Mouse (Mus musculus): Measurements from ENCODE around the gene Dus4l.
"Not testable (repeated sequence)": the region's sequence is repeated elsewhere in the genome, so short reads cannot be mapped to it uniquely, and the experiment has no call there.

Gene Dus4l

DNA sequence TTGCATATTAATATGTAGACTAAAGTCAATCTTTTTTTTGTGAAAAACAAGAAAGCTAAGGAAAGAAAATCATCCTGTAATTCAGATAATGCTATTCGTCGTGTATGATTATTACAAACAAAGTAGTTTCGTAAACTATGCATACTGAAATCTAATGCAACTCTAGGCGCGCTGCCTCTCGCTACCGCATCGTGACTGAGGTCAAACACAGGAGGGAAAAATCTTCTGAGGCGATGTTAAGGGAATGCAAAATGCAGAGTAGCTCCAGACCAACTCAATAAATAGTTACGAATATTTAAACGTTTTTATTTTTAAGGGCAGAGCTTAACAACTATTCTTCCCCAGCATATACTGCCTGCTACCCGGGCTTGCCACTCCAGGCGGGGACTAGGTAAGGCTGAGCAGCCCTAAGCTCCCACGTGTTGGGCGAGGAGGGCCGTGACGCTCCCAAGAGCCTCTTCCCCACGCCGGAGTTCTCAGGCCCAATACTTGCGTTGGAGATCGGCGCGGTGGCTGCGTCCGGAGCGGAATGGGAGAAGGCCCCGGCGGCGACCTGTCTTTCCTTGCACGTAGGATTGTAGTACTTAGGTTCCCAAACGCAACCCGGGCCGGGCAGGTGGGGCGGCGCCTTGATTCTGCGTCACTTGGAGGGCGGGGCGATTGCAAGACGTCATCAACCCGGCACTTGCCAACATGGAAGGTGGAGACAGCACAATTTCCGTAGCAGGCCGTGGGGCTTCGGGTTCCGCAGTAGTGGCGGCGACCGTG lies at the start of gene Dus4l, which contains the start of gene Cog5:
Dus4l (minus strand) TSS at position 630 of the 768 bp plus-strand sequence.
Cog5 (plus strand) TSS at position 673 of the 768 bp plus-strand sequence.
- peak; percentile 93 for DNase-seq (ENCODE audit: low spot score in 2 of 2)

- no peak for DNase-seq (ENCODE audit: low spot score in 2 of 2)
Measured at GRCm38 (mm10) chr12:31703904-31704303, 49.3 kb upstream of the Dus4l start.

DNA sequence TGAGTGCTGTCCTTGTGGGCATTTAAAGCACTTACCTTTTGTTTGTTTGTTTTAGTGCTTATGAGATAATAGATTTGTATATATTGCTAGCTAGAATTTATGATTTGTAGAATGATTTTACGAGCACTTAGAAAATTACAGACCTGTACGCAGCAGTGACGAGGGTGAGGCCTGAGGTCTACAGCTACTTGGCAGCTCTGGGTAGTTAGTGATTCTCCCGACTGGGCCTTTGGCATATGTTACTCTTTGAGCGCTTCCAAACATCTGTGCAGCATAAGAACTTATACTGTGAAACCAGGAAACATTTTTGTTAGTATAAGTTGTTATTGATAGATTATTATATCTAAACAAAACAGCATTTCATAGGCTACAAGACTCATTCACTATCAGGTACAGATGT lies 46.8 kb upstream of the Dus4l start:
- DNase-seq (ENCODE audit: low spot score in 2 of 2) = no peak

GRCm38 (mm10) chr12:31700623-31701347 lies 46.2 kb upstream of the Dus4l start:
- no peak for DNase-seq (ENCODE audit: low spot score in 2 of 2)

DNA sequence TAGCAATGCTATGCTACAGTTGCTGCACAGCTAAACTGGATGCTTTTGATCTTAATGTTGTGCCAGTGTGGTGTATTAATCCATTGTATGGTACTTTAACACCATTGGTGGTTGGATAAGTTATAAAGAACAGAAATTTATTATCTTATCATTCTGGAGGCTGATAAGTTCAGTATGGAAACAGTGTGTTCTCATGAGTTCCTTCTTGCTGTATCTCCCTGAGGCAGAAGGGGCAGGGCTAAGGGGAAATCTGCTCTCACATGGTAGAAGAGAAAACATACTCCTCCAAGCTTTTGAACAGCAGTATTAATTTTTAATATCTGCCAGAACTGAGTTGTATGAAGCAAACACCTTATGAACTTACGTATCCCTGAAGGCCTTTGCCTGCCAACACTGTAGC lies 38.7 kb upstream of the Dus4l start:
- DNase-seq (ENCODE audit: low spot score in 2 of 2) = no peak

- no peak for DNase-seq (ENCODE audit: low spot score in 2 of 2)
Measured at GRCm38 (mm10) chr12:31686679-31687078, 32.1 kb upstream of the Dus4l start.

DNA sequence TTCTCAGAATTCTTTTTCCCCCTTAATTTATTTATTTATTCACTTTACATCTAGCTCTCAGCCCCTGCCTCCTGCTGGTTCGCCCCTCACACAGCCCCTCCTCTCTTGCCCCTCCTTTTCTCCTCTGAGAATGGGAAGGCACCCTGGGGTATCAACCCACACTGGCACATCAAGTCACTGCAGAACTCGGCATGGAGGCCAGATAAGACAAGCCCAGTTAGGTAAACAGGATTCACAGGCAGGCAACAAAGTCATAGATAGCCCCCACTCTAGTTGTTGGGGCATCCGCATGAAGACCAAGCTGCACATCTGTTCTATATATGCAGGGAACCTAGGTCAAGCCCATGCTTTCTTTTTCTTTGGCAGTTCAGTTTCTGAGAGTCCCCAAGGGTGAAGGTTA lies 12.6 kb upstream of the Dus4l start:
- no peak for DNase-seq (ENCODE audit: low spot score in 2 of 2)

- DNase-seq (ENCODE audit: low spot score in 2 of 2) = no peak
Measured at GRCm38 (mm10) chr12:31665999-31666398, 11.4 kb upstream of the Dus4l start.

DNA sequence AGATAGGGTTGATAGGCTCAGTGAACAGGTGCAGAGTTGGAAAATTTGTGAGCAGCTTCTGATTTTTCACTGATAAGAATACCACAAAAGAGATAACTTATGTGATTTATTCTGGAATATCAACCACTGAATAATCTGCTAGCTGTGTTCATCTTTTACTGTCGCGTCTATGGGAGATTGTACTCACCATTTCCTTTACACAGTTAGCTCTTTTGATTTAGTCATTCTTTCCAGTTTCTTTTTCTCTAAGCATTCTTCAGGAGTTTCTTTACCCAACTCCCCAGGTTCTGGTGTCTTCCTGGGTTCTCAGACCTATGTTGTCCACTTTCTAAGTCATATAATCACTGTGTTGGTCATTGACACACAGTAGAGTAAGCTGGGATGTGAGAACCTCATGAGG lies 2.2 kb upstream of the Dus4l start:
- no peak for DNase-seq (ENCODE audit: low spot score in 2 of 2)

- peak in 1 of 2 experiments; percentile 4 for DNase-seq (ENCODE audit: low spot score in 2 of 2)
Measured at GRCm38 (mm10) chr12:31654965-31655477, 395 bp upstream of the Dus4l start.

DNA sequence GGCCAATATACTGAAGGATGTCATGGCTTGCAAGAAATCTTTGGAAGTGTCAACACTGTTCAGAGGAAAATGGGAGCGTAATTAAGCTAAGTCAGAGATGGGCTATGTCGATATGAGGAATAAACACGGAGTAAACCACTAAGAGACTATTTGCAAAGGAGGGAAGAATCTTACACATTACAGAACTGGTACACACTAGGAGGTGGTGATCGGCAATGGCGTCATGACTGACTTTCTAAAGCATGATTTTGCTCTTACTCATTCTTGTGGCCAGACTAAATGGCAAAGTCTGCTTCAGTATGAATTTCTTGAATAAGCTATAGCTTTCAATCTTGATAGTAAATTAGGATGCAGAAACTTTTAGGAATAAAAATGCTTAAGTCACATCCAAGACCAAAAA lies 1.0 kb downstream of the Dus4l start:
- no peak for DNase-seq (ENCODE audit: low spot score in 2 of 2)

DNA sequence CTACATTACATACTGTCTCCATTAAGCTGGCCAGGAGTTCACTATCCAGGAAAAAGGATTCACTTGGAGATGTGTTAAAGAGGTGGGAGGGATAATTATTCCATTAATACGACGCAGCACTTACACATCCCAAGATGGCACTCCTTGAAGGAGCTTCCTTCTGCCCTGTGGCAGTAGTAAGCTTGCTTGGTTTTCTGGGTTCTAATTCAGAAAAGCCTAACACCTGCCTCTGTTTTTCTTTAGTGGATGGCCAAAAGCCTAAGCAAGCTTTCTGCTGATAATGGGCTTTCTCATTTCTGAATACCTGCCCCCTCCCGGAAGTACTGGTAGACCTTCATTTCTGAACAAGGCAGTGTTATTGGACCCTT lies 19.4 kb downstream of the Dus4l start:
- DNase-seq (ENCODE audit: low spot score in 2 of 2) = no peak

DNA sequence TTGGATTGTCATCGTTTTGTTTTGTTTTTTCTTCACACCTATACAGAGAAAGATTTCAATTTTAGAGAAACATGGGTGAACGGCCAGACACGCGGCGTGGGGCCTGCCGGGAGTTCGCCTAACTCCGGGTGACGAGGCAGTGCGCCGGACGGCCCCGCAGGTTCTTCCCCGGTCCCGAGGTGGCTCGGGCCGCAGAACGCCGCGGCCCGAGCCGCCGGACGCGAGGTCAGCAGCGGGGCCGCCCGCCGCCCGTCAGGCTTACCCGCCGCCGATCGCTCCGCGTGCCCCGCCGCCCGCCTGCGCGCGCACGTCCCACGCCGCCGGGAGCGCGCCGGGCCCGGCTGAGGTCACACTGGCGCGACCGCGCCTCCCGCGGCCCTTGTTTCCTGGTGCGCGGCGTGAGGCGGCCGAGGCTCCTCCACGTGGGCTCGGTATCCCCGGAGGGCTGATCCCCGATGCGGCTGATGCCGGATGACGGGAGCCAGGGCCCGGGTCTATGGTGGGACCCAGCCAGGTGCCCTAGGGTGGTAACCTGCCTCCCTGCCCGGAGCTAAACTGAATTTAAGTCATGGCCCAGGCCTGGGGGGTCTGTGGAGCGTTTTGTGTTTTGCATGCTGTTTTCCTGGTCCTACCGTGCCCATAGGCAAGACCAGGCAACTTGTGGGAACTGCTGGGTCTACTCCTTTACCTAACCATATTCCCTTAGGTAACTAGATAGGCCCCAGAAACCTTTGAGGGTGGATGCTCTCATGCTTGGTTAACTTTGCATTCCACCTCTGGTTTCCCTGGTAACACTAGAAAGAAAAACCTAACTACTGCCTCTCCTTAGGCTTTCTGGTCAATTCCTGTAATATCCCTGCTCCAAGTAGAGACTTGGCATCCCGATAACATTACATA lies 20.0 kb downstream of the Dus4l start, which contains the start of gene Bcap29:
Bcap29 (minus strand) TSS at position 316 of the 897 bp plus-strand sequence.
- DNase-seq (ENCODE audit: low spot score in 2 of 2) = peak; percentile 74 to 75

DNA sequence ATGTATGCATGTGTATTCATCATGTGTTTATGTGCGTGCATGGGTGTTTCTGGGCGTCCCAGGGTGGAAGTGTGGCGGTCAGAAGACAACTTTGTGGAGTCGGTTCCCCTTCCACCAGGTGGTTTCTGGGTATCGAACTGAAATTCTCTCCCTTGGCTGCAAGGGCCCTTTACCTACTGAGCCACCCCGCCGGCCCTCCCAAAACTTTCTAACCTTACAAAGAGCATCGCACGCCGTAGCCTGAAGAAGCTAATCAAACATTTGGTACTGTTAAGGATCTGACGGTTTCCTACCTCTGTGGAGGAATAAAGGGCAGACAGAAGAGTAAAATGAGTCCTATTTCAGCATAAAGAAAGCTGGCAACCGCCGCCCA lies 20.7 kb downstream of the Dus4l start:
- peak; percentile 8 to 19 for DNase-seq (ENCODE audit: low spot score in 2 of 2)

GRCm38 (mm10) chr12:31628396-31628795 lies 26.2 kb downstream of the Dus4l start:
- not testable (repeated sequence) for DNase-seq (ENCODE audit: low spot score in 2 of 2)

- DNase-seq (ENCODE audit: low spot score in 2 of 2) = no peak
Measured at GRCm38 (mm10) chr12:31625016-31625415, 29.6 kb downstream of the Dus4l start.

GRCm38 (mm10) chr12:31620106-31620505 lies 34.5 kb downstream of the Dus4l start:
- no peak for DNase-seq (ENCODE audit: low spot score in 2 of 2)

- no peak for DNase-seq (ENCODE audit: low spot score in 2 of 2)
Measured at GRCm38 (mm10) chr12:31613353-31613752, 41.3 kb downstream of the Dus4l start.

GRCm38 (mm10) chr12:31608138-31608537 lies 46.5 kb downstream of the Dus4l start:
- DNase-seq (ENCODE audit: low spot score in 2 of 2) = no peak

GRCm38 (mm10) chr12:31604894-31605293 lies 49.7 kb downstream of the Dus4l start:
- no peak for DNase-seq (ENCODE audit: low spot score in 2 of 2)

DNA sequence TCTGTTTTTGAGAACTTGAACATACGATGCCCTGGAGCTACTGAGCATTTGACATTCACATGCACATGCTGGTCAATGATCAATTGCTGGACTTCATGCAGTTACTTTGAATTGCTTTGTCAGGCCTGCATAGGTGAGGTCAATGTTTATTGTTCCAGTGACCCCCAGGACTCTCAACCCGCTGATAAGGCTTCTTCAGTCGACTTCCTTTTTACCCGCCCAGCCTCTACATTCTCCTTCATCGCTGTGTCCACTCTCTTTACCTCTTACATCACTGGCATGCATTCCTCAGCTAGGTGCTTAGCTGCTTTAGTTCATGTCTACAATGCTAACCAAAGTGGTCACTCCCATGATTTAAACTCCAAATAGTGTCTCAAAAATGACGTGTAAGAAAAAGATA lies 51.0 kb downstream of the Dus4l start:
- no peak for DNase-seq (ENCODE audit: low spot score in 2 of 2)

GRCm38 (mm10) chr12:31594296-31594695 lies 60.3 kb downstream of the Dus4l start:
- no peak for DNase-seq (ENCODE audit: low spot score in 2 of 2)
